Mouse (Mus musculus) liver, embryonic 14.5 days (tissue): ENCODE measurements at regions not wholly inside any gene's neighbourhood (a gene's known extent, or its start where the extent isn't known, plus 50 kb on each side); places are given as distances from the start of the nearest gene placed in this dataset.

ENCODE experiments used
- ATAC-seq: fragments of 200-750 bp; cut with Nextera tagmentation; 2 replicates; pipeline ENCODE4 v1.8.0; 2017; ENCODE audit warnings: moderate number of reproducible peaks, mild to moderate bottlenecking, moderate library complexity; ENCODE audit not compliant: insufficient read depth
- DNase-seq, 3 experiments: peaks; one replicate each; pipeline ENCODE4 v3.0.0-alpha.2; 2012 to 2013; ENCODE audit warnings: low read depth in 3 of 3, low spot score in 3 of 3
- H3K27ac ChIP-seq: fragments of 300-500 bp; sonication (generic); 2 replicates; pipeline ENCODE4 v1.5.1; 2014; ENCODE audit warnings: moderate library complexity, mild to moderate bottlenecking, control low read depth, inconsistent platforms
- H3K27me3 ChIP-seq: fragments of 300-500 bp; sonication (generic); 2 replicates; pipeline ENCODE4 v1.6.1; 2014; ENCODE audit warnings: mild to moderate bottlenecking, low read length, moderate library complexity; ENCODE audit not compliant: control insufficient read depth, insufficient read depth
- H3K36me3 ChIP-seq: fragments of 300-500 bp; sonication (generic); replicated peaks from 2 replicates; pipeline ENCODE4 v1.6.1; 2014; ENCODE audit warnings: low read depth; ENCODE audit not compliant: control insufficient read depth, insufficient read depth
- H3K4me1 ChIP-seq, 2 experiments: fragments of 200-500 bp in 1 of 2; fragments of 300-500 bp in 1 of 2; sonication (generic) in 1 of 2; replicated peaks; 2 replicates each; pipeline ENCODE4 v1.6.1; 2012 to 2014; ENCODE audit warnings: antibody characterized with exemption in 1 of 2, inconsistent platforms in 1 of 2, low read length in 1 of 2; ENCODE audit not compliant: control insufficient read depth in 2 of 2, insufficient read depth in 2 of 2
- H3K4me2 ChIP-seq: fragments of 300-500 bp; sonication (generic); 2 replicates; pipeline ENCODE4 v1.6.1; 2014; ENCODE audit warnings: low read depth, mild to moderate bottlenecking, control low read depth, moderate library complexity
- H3K4me3 ChIP-seq, 2 experiments: fragments of 200-500 bp in 1 of 2; fragments of 300-500 bp in 1 of 2; sonication (generic) in 1 of 2; 2 replicates each; pipeline ENCODE4 v1.5.1; 2012 to 2014; ENCODE audit warnings: low read depth in 2 of 2, low read length in 2 of 2, mild to moderate bottlenecking in 2 of 2, control low read depth in 1 of 2, inconsistent platforms in 1 of 2, moderate library complexity in 1 of 2; ENCODE audit not compliant: insufficient read depth in 1 of 2
- H3K9ac ChIP-seq: fragments of 300-500 bp; sonication (generic); replicated peaks from 2 replicates; pipeline ENCODE4 v1.6.1; 2014; ENCODE audit warnings: mild to moderate bottlenecking, control low read depth, moderate library complexity
- H3K9me3 ChIP-seq: fragments of 300-500 bp; sonication (generic); 2 replicates; pipeline ENCODE4 v1.6.1; 2016; ENCODE audit warnings: low read length, mixed read lengths; ENCODE audit not compliant: control insufficient read depth
- CTCF ChIP-seq: IDR thresholded peaks from 2 replicates; pipeline ENCODE4 v1.5.1; 2016; ENCODE audit warnings: antibody characterized with exemption, low read depth, control low read depth
- EP300 ChIP-seq: IDR thresholded peaks from 2 replicates; pipeline ENCODE4 v1.6.1; 2016; ENCODE audit warnings: antibody characterized with exemption, low read depth
- WGBS: fragments of 180-500 bp; shearing (Covaris S2); extraction: QIAGEN DNeasy Blood & Tissue Kit; methylation state at CpG from one replicate; pipeline ENCODE4 v1.1.7; 2014; ENCODE audit not compliant: insufficient replicate concordance; 5-methylcytosine and 5-hydroxymethylcytosine counted together

GRCm38 (mm10) chr8:126159485-126159884 lies 138.9 kb upstream of the Slc35f3 start:
- ATAC-seq: no peak
- Histone ChIP-seq H3K9ac (no peak overlapping the region), H3K4me2 (no peak overlapping the region), H3K36me3 (no peaks in the 10 kb centered on the region), H3K4me1 (peaks cover 0 to 10% of the 10 kb centered on the region in 2 experiments; a peak in 3 of 4 replicates), H3K9me3 (no peaks in the 10 kb centered on the region), H3K4me3 (no peak overlapping the region), H3K27me3 (no peaks in the 10 kb centered on the region), H3K27ac (no peak overlapping the region)
- WGBS: 76% methylated on average over 4 of the region's 4 CpGs
- DNase-seq: no peak
- TF ChIP-seq EP300 (no peak), CTCF (no peak)

GRCm38 (mm10) chr8:126160356-126160975 lies 137.9 kb upstream of the Slc35f3 start:
- no peaks in the 10 kb centered on the region for H3K27me3 ChIP-seq

GRCm38 (mm10) chr8:126162748-126163371 lies 135.5 kb upstream of the Slc35f3 start:
- no peak overlapping the region for H3K4me3 ChIP-seq
- H3K36me3 ChIP-seq: no peaks in the 10 kb centered on the region
- no peak overlapping the region for H3K27ac ChIP-seq
- H3K9ac ChIP-seq: no peak overlapping the region
- no peaks in the 10 kb centered on the region for H3K27me3 ChIP-seq
- no peaks in the 10 kb centered on the region for H3K9me3 ChIP-seq
- TF ChIP-seq CTCF: no peak
- no peak for TF ChIP-seq EP300
- ATAC-seq: no peak
- peaks cover 0 to 10% of the 10 kb centered on the region in 2 experiments; a peak in 3 of 4 replicates for H3K4me1 ChIP-seq
- no peak overlapping the region for H3K4me2 ChIP-seq
- no peak for DNase-seq
- 29% methylated on average over 11 of the region's 11 CpGs for WGBS

More at GRCm38 (mm10) chr8:126160356-126160975, 137.9 kb upstream of the Slc35f3 start:
- DNase-seq (no peak), ATAC-seq (peak; percentile 71)
- Histone ChIP-seq H3K9me3 (no peaks in the 10 kb centered on the region), H3K27ac (no peak overlapping the region), H3K36me3 (no peaks in the 10 kb centered on the region), H3K9ac (no peak overlapping the region), H3K4me3 (no peak overlapping the region), H3K4me2 (no peak overlapping the region), H3K4me1 (peaks cover 0 to 10% of the 10 kb centered on the region in 2 experiments; a peak in 3 of 4 replicates)
- 34% methylated on average over 9 of the region's 9 CpGs for WGBS
- TF ChIP-seq CTCF: no peak
- TF ChIP-seq EP300: 0 out of 2 replicates have a peak, but pooled peaks have one; percentile 34

- 34% methylated on average over 5 of the region's 5 CpGs for WGBS
- Histone ChIP-seq H3K9ac (no peak overlapping the region), H3K27me3 (no peaks in the 10 kb centered on the region), H3K27ac (no peak overlapping the region), H3K4me2 (no peak overlapping the region), H3K4me3 (no peak overlapping the region), H3K36me3 (no peaks in the 10 kb centered on the region), H3K9me3 (no peaks in the 10 kb centered on the region), H3K4me1 (peaks cover 0 to 10% of the 10 kb centered on the region in 2 experiments; a peak in 3 of 4 replicates)
- TF ChIP-seq EP300 (no peak), CTCF (no peak)
- DNase-seq (no peak), ATAC-seq (no peak)
Observed at GRCm38 (mm10) chr8:126163954-126164353, 134.4 kb upstream of the Slc35f3 start.

GRCm38 (mm10) chr8:126165486-126166095 lies 132.8 kb upstream of the Slc35f3 start:
- no peak overlapping the region for H3K27ac ChIP-seq

More at GRCm38 (mm10) chr8:126165486-126166095, 132.8 kb upstream of the Slc35f3 start:
- Histone ChIP-seq H3K27me3 (no peaks in the 10 kb centered on the region), H3K4me1 (peaks cover 0 to 6% of the 10 kb centered on the region in 2 experiments; a peak in 2 of 4 replicates), H3K36me3 (no peaks in the 10 kb centered on the region), H3K9me3 (no peaks in the 10 kb centered on the region), H3K9ac (no peak overlapping the region), H3K4me2 (no peak overlapping the region), H3K4me3 (no peak overlapping the region)
- 60% methylated on average over 8 of the region's 8 CpGs for WGBS
- no peak for DNase-seq
- ATAC-seq: no peak
- TF ChIP-seq CTCF (no peak), EP300 (no peak)
